In genomic region chr5:112283543-112284202, GRCm38 (mm10) we compare ENCODE assay signal across 8 mouse cellular contexts. TPM values are rescaled to one million over a fixed set of nuclear protein-coding genes. Genes with fewer than 3 reads are reported as not detected.
DNase-seq lines count a peak whose midpoint lies in the region; ATAC-seq lines count a peak whose summit lies in the region.

No protein-coding gene starts in this region.

- H3K27me3 ChIP-seq in neural tube, embryonic 15.5 days (replicated peaks) = no peaks in the 10 kb centered on the region
- H3K27me3 ChIP-seq in heart, embryonic 13.5 days (replicated peaks) = no peaks in the 10 kb centered on the region
- H3K27me3 ChIP-seq in stomach, embryonic 16.5 days (ENCODE audit: control insufficient read depth, insufficient read depth, low read length) = no peaks in the 10 kb centered on the region

- H3K27ac ChIP-seq in neural tube, embryonic 15.5 days (replicated peaks) = 0 out of 2 replicates have a peak overlapping the region, but pooled peaks have one; percentile 0
- H3K27ac ChIP-seq in heart, embryonic 13.5 days (replicated peaks) = peak overlapping the region; percentile 78
- H3K27ac ChIP-seq in stomach, embryonic 16.5 days (ENCODE audit: low read length) = peak overlapping the region; percentile 69

- DNase-seq in neural tube, embryonic 10.5 days (ENCODE audit: extremely low spot score, low spot score) = no peak
- peak; percentile 31 for DNase-seq in liver
- DNase-seq in layer of hippocampus, adult 11-12 months (ENCODE audit: low spot score) = no peak
- DNase-seq in B cell, adult 2 months = no peak
- no peak for DNase-seq in right cerebral cortex, postnatal 36 days (ENCODE audit: low spot score in 2 of 2)

- H3K9me3 ChIP-seq in neural tube, embryonic 15.5 days (replicated peaks) = no peaks in the 10 kb centered on the region
- H3K9me3 ChIP-seq in heart, embryonic 13.5 days = no peaks in the 10 kb centered on the region
- H3K9me3 ChIP-seq in stomach, embryonic 16.5 days (replicated peaks; ENCODE audit: control insufficient read depth, low read length) = no peaks in the 10 kb centered on the region

- 83% methylated on average over 10 of the region's 10 CpGs for WGBS in neural tube, embryonic 15.5 days
- 52% methylated on average over 10 of the region's 10 CpGs for WGBS in heart, embryonic 13.5 days
- WGBS in stomach, embryonic 16.5 days = 58% methylated on average over 10 of the region's 10 CpGs

- H3K4me2 ChIP-seq in neural tube, embryonic 15.5 days = no peak overlapping the region
- H3K4me2 ChIP-seq in heart, embryonic 13.5 days = peak overlapping the region; percentile 12
- no peak overlapping the region for H3K4me2 ChIP-seq in stomach, embryonic 16.5 days (ENCODE audit: low read depth, low read length)

- no peak for ATAC-seq in neural tube, embryonic 15.5 days (ENCODE audit: low FRiP score)
- 0 out of 2 replicates have a peak, but pooled peaks have one; percentile 10 for ATAC-seq in heart, embryonic 13.5 days (ENCODE audit: extremely low read depth, insufficient number of reproducible peaks, low FRiP score, low TSS enrichment)
- ATAC-seq in stomach, embryonic 16.5 days (ENCODE audit: insufficient read depth, low FRiP score) = no peak

- no peak overlapping the region for H3K9ac ChIP-seq in neural tube, embryonic 15.5 days (replicated peaks)
- no peak overlapping the region for H3K9ac ChIP-seq in heart, embryonic 13.5 days
- H3K9ac ChIP-seq in stomach, embryonic 16.5 days (ENCODE audit: low read length) = no peak overlapping the region

- H3K36me3 ChIP-seq in neural tube, embryonic 15.5 days = no peaks in the 10 kb centered on the region
- H3K36me3 ChIP-seq in heart, embryonic 13.5 days = peaks cover 4% of the 10 kb centered on the region; the same call in 1 of the 2 replicates
- no peaks in the 10 kb centered on the region for H3K36me3 ChIP-seq in stomach, embryonic 16.5 days (ENCODE audit: control insufficient read depth, insufficient read depth, low read length)

- H3K4me3 ChIP-seq in neural tube, embryonic 15.5 days (replicated peaks) = no peak overlapping the region
- no peak overlapping the region for H3K4me3 ChIP-seq in heart, embryonic 13.5 days
- no peak overlapping the region for H3K4me3 ChIP-seq in stomach, embryonic 16.5 days (replicated peaks; ENCODE audit: low read length)

- H3K4me1 ChIP-seq in neural tube, embryonic 15.5 days = peaks cover 24% of the 10 kb centered on the region
- H3K4me1 ChIP-seq in heart, embryonic 13.5 days = peaks cover 97% of the 10 kb centered on the region
- H3K4me1 ChIP-seq in stomach, embryonic 16.5 days (ENCODE audit: control insufficient read depth, insufficient read depth, low read length) = peaks cover 57% of the 10 kb centered on the region

RNA-seq across cellular contexts. Expression of gene Tpst2, which starts 7.2 kb away (rescaled TPM):
- 31.4 and 40.2 TPM in 2 replicates for polyA plus RNA-seq in neural tube, embryonic 15.5 days (2015; fragmentation: Nextera tagmentation; extraction: Ambion mirVana)
- polyA plus RNA-seq in heart, embryonic 13.5 days (2015; fragmentation: Nextera tagmentation; extraction: Ambion mirVana) = 36.8 and 37.5 TPM in 2 replicates
- 40.0 and 43.0 TPM in 2 replicates for polyA plus RNA-seq in stomach, embryonic 16.5 days (2015; fragmentation: Nextera tagmentation; extraction: Ambion mirVana)

RNA-seq across cellular contexts. Expression of gene Crybb1, which starts 28.1 kb away (rescaled TPM):
- 5.8 and 6.2 TPM in 2 replicates for polyA plus RNA-seq in neural tube, embryonic 15.5 days (2015; fragmentation: Nextera tagmentation; extraction: Ambion mirVana)
- polyA plus RNA-seq in heart, embryonic 13.5 days (2015; fragmentation: Nextera tagmentation; extraction: Ambion mirVana) = 1.2 and 2.2 TPM in 2 replicates
- polyA plus RNA-seq in stomach, embryonic 16.5 days (2015; fragmentation: Nextera tagmentation; extraction: Ambion mirVana) = 4.0 and 4.1 TPM in 2 replicates

RNA-seq across cellular contexts. Expression of gene Cryba4, which starts 31.4 kb away (rescaled TPM):
- polyA plus RNA-seq in neural tube, embryonic 15.5 days (2015; fragmentation: Nextera tagmentation; extraction: Ambion mirVana) = 1.7 and 2.5 TPM in 2 replicates
- polyA plus RNA-seq in heart, embryonic 13.5 days (2015; fragmentation: Nextera tagmentation; extraction: Ambion mirVana) = 1.6 and 1.9 TPM in 2 replicates
- polyA plus RNA-seq in stomach, embryonic 16.5 days (2015; fragmentation: Nextera tagmentation; extraction: Ambion mirVana) = 1.6 and 1.9 TPM in 2 replicates

RNA-seq across cellular contexts. Expression of gene Tfip11, which starts 42.5 kb away (rescaled TPM):
- 29.7 and 31.0 TPM in 2 replicates for polyA plus RNA-seq in neural tube, embryonic 15.5 days (2015; fragmentation: Nextera tagmentation; extraction: Ambion mirVana)
- 17.8 and 19.4 TPM in 2 replicates for polyA plus RNA-seq in heart, embryonic 13.5 days (2015; fragmentation: Nextera tagmentation; extraction: Ambion mirVana)
- 27.6 and 28.0 TPM in 2 replicates for polyA plus RNA-seq in stomach, embryonic 16.5 days (2015; fragmentation: Nextera tagmentation; extraction: Ambion mirVana)

RNA-seq across cellular contexts. Expression of gene Srrd, which starts 59.2 kb away (rescaled TPM):
- polyA plus RNA-seq in neural tube, embryonic 15.5 days (2015; fragmentation: Nextera tagmentation; extraction: Ambion mirVana) = 57.5 and 61.9 TPM in 2 replicates
- polyA plus RNA-seq in heart, embryonic 13.5 days (2015; fragmentation: Nextera tagmentation; extraction: Ambion mirVana) = 24.0 and 25.8 TPM in 2 replicates
- polyA plus RNA-seq in stomach, embryonic 16.5 days (2015; fragmentation: Nextera tagmentation; extraction: Ambion mirVana) = 30.2 and 30.8 TPM in 2 replicates

Comparison
In these comparisons a context has a peak if more than half of its experiments do, and no peak if none do; other contexts are left out.
1. H3K27ac ChIP-seq: peak in every context shown above with its lines; median percentile 78 in heart, embryonic 13.5 days; 69 in stomach, embryonic 16.5 days; 0 in neural tube, embryonic 15.5 days.